Mouse (Mus musculus) heart, postnatal 10 days (tissue): Measurements from ENCODE around the gene Myo15b. TPM values are rescaled to one million over a fixed set of nuclear protein-coding genes. Genes with fewer than 3 reads are reported as not detected.

ENCODE experiments used
- DNase-seq, 2 experiments: peaks; one replicate each; pipeline ENCODE4 v3.0.0; 2021
- intact Hi-C: fragments of 180-260 bp; cut with DNase I; formaldehyde crosslinking; loops from one replicate; pipeline ENCODE4 v1.15.1; 2025
- total RNA-seq, 2 experiments: library from RNA; stranded (reverse); gene quantifications; 2 replicates each; pipeline ENCODE4 v1.2.3; 2021

Myo15b gene
- total RNA-seq = under 1 TPM; 0.17 to 0.22 TPM

DNA sequence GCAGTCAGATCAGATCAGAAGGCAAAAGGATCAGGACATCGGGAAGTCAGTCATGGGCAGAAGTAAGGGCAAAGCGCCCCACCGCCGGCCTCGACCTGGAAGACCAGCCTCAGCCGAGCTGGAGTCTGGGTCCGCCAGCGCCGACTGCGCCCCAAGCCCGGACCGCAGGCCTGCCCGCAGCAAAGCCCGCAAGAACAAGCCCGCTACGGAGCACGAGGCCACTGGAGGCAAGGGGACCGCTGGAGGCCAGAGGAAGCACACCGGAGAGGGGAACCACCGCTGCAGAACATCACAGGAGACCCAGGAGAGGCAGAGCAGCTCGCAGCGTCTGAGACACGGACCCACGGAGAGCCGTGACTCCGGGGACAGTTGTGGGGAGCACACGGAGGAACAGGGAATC is at the start of gene Myo15b:
TSS of gene Myo15b (plus strand) at position 53 of the 400 bp plus-strand sequence.
- intact Hi-C loops = loop anchor here (2.0 kb wide), 2 partner anchors 18 to 34 kb away; partner anchors contain the start of gene Llgl2
- DNase-seq = no peak

DNA sequence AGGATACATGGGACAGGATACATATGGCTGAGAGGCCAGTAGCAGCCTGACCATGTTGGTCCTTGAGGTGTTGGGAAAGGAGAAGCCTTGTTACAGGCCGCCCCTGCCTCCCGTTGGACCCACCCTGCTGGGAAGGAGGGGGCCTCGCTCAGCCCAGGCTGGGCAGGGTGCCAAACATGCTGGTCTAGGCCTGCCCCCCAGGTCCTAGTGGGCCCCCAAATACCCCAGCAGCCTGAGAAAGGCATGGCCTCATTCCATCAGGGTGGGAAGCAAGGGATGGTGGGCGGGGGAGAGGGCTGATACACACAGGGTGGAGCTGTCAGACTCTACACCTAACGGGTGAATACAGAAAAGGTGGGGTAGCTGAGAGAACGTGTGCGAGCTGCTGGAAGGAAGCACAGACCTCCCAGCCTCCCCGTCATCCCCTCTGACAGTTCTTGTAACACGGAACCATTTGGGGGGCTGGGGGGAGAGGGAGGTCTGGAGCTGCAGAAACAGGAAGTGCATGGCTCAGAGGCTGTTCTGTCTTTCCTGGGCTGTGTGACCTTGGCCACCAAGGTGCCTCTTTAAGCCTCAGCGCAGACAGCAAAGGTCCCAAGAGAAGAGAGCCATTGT is 49.4 kb upstream of the Myo15b start:
- intact Hi-C loops = loop anchor here (1.0 kb wide), 1 partner anchor 44 kb away; the partner anchor contains the start of gene Tmem94
- peak; percentile 55 to 63 for DNase-seq

DNA sequence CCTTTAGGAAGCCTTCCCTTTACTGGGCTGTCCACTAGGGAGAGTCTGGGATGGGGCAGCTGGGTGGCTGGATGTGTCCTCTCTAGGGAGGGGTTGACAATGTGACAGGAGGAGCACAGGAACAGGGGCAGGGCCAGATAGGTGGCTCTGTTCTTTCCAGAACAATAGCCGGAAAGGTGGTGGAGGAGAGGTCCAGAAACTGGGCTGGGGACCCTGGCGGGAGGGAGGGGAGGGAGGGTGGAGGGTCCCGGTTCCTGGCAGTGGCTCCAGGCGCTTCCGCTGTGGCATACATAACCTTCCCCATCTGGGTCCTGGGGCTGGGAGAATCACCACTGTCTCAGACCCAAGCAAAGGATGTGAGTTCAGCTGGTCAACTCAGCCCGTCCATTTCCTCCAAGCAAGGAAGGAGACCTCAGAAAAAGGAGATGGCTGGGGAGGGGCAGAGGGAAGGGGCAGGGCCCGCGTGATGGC is 48.9 kb upstream of the Myo15b start:
- intact Hi-C loops = loop anchor here (1.0 kb wide), 1 partner anchor 44 kb away; the partner anchor contains the start of gene Tmem94

DNA sequence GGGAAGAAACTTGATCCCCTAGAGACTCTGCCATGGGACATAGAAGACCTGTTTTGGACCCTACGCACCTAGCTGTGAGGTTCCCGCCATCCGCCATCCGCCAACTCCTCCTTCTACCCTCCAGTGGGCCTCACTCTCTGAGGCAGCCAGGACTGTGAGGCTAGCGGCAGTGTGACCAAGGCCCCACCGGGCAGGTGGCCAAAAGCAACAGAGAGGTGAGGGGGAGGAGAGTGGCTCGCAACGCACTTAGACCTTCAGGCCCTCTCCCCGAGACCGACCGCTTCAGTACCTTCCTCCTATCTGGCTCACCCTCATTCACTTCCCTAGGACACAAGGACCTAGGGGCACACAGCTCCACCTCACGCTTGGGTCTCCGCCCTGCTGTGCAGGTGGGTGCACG is 47.8 kb upstream of the Myo15b start:
- DNase-seq = peak; percentile 75 to 78
- intact Hi-C loops = loop anchor here (2.0 to 5.0 kb wide), 2 partner anchors 32 to 163 kb away; no protein-coding TSS in a partner anchor

More for the DNA sequence above, 48.9 kb upstream of the Myo15b start:
- DNase-seq = peak; percentile 70 to 71

DNA sequence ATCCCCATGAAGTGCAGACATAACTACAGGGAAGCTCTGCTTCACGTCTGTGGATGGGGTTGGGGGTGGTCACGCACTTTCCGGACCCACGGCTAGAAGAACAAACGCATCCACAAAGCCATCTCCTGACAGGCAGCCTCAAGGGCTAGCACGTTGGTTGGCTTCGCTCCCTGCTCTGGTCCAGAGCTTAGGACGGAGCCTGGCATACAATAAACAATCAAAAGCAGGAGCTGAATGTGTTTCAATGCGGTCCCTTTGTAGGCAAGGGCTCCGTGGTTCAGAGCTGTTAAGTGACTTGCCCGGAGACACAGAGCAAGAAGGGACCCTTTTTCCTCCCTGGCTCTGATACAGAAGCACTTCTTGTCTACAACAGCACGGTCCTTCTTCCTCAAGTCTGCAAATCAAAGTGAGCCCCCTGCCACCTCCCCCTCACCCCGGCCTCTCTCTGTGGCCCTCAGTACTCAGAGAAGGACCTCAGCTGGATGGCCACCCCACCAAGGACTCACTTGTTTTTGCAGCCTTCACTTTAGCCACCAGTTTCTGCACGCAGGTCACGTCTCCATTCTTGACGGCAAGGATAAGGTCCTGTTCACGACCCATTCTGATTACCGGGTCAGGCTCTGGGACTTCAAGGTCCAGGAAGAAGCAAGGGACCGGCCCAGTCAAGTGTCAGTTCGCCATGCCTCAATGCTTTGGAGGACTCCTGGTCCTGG is 46.7 kb upstream of the Myo15b start:
- no peak for DNase-seq
- intact Hi-C loops = loop anchor here (2.0 to 5.0 kb wide), 2 partner anchors 33 to 164 kb away; no protein-coding TSS in a partner anchor

DNA sequence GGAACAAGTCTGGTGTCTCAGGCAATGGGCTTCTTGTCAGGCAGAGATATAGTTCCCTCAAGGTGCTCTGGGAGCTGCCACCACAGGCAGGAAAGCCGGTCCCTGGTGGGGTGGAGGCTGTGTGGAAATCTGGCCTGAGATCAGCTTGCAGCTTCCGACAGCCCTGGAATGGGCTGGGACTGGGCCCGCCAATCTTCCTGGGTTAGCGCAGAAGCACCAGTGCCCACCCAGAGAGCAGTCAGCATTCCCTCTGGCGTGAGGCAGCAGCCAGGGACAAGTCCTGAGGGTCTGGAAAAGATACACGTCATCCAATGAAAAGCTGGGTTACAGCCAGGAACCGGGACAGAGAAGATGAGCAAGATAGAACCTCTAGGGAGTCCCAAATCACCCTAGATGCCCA is 46.1 kb upstream of the Myo15b start:
- intact Hi-C loops = loop anchor here (5.0 kb wide), 1 partner anchor 165 kb away; no protein-coding TSS in a partner anchor
- peak; percentile 59 to 67 for DNase-seq

DNA sequence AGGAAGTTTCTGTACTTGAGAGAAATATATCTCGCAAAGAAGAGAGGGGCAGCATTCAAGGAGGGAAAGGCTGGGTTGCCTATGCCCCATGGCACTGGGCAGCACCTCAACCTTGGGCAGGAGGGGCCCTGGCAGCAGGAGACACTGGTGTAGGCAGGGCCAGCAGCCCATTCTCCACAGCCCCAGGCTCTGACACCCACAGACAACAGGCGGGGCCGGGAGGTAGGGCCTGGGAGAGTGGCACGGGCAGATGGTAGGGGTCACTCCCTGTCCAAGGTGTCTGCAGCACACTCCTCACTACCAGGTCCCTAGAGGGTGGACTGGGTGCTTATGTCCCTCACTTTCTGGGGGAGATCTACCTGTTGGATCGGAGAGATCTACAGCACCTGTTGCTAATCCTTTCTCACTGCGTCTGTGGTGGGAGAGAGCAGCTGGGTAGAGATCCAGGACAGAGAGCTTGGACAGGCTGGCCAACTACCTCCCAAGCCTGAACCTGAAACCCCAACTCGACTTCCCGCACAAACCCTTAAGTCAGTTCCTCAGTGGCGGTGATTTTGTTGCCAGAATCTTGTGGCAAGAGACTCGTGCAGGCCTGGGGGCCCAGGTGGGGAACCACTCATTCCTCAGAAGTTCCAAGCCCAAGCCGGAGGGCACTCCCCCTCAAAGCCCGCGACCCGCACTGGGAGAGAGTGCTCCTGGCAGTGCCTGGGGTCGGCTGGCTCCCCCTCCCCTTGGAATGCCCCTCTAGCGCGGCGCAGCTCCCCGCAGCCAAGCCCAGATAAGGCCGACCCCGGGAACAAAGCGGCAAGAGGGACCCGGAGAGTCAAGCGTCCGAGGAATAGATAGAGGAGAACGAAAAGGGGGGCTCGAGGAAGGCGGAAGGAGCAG is 45.4 kb upstream of the Myo15b start:
- intact Hi-C loops = loop anchor here (5.0 kb wide), 1 partner anchor 165 kb away; no protein-coding TSS in a partner anchor
- peak; percentile 53 to 59 for DNase-seq

DNA sequence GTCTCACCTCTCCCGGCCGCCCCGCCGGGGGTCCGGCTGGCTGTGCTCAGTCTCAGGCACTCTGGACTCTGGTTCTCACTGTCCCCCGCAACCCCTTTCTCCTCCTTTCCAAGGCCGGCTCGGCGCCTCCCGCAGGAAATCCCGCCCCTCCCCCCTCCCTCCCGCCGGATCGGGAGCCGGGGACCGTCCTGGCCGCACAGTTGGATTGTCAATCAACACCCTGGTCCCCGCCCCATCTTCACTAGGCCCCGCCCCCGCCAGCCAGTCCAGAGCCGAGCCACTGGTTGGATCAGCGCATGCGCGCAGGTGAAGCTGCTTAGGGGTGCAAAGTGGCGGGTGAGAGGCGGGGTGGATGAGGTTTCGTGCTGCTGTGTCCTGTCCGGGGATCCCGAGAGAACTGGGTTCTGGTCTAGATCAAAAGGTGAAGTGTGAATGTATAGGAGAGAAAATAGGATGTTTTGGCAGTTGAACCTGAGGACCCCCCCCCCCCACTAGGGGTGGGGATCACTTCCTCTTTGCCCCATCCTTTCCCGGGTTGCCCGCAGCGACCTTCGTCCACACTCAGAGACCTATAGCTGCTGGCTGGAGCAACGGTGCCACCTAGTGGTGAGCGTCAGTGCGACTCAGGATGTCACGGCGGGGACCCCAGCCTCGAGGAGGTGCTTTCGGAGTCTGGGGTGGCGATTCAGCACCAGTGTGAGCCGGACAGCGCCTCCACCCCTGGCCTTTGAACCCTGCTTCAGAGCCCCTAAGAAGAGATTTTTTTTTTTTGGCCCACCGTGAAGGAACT is 44.5 kb upstream of the Myo15b start, which contains the start of gene Caskin2:
TSS of gene Caskin2 (minus strand) at position 133 of the 790 bp plus-strand sequence.
- intact Hi-C loops = loop anchor here (1.0 to 5.0 kb wide), 3 partner anchors 91 to 183 kb away; no protein-coding TSS in a partner anchor
- DNase-seq = peak; percentile 97 to 98

DNA sequence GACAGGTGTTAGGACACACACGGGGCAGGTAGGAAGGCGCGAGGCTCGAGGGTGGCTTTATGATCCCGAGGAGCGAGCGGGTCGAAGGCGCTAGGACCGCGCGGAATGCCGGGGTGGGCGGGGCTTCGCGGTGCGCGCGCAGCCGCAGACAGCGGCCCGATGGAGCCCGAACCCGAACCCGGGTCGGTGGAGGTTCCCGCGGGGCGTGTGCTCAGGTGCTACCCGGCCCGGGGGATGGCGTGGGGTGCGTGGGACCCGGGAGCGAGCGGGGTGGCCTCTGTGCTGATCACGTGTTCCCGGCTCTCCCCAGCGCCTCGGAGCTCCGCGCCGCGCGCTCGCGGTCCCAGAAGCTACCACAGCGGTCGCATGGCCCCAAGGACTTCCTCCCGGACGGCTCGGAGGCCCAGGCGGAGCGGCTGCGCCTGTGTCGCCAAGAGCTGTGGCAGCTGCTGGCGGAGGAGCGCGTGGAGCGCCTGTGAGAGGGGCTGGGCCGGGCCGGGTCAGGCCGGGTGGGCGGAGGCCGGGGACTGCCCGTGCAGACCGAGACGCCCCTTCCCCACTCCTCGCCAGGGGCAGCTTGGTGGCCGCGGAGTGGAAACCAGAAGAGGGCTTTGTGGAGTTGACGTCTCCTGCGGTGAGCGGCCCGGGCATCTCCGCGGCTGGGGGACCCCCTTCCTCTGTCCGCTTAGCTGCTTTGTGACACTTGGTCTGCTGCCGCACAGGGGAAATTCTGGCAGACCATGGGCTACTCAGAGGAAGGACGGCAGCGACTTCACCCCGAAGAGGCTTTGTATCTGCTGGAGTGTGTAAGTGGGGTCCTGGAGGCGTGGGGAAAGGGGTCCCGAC is 43.4 kb upstream of the Myo15b start, which contains the start of gene Tsen54:
TSS of gene Tsen54 (plus strand) at position 120 of the 846 bp plus-strand sequence.
- DNase-seq = peak; percentile 91
- intact Hi-C loops = loop anchor here (1.0 to 5.0 kb wide), 3 partner anchors 93 to 184 kb away; no protein-coding TSS in a partner anchor

DNA sequence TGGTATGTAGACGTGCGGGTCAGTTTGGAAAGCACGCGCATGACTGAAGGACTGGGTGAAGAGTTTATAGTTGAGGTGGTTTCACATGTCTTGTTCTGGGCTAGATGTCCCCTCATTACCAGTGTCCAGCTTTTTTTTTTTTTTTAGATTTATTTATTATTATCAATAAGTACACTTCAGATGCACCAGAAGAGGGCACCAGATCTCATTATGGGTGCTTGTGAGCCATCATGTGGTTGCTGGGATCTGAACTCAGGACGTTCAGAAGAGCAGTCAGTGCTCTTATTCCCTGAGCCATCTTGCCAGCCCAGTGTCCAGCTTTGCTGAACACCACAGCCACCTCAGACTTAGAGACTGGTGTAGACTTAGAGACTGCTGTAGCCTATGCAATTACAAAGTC is 40.9 kb upstream of the Myo15b start:
- intact Hi-C loops = no loop called here
- no peak for DNase-seq

DNA sequence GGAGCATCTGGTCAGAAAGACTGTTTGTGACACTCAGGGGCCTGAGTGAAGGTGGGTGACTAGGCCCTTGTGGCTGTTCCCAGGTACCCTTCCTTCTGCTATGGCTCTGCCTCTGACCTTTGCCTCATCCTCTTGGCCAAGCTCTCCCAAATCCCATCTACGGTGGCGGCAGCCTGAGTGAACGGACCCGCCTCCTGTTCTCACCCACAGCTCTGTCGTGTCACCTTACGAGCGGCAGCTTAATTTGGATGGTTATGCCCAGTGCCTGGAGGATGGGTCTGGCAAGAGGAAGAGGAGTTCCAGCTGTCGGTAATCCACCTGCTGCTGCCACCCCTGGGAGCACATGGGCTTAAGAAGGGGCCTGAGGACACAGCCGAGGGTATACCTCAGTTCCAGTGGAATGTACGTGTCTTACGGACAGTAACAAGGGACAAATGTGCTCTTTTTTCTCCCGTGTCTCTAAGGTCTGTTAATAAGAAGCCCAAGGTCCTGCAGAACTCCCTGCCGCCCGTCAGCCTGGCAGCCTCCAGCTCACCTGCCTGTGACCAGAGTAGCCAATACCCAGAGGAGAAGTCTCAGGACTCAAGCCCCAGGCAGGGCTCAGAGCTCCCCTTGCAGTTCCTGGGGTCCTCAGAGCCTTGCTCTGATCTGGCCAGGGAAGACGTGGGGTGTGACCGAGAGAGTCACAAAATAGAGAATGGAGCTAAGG is 38.1 kb upstream of the Myo15b start:
- intact Hi-C loops = no loop called here
- no peak for DNase-seq

DNA sequence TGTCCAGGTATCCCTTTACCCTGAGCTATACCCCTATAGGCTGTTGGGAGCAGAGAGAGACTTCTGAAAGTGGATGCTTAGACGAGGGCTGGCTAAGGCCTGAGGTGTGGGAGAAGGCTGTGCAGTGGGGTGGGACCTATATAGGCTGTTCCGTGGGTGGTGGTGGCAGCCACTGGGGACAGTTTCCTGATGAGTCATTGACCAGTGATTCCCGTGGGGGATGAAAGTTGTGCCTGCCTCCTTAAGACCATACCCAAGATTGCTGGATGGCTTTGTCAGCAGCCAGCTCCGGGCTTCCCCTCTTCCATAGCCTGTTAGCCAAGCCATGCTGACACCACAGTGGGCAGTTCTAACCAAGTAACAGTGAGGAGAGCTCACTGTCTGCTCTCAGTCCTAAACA is 37.2 kb upstream of the Myo15b start:
- DNase-seq = no peak
- intact Hi-C loops = no loop called here

DNA sequence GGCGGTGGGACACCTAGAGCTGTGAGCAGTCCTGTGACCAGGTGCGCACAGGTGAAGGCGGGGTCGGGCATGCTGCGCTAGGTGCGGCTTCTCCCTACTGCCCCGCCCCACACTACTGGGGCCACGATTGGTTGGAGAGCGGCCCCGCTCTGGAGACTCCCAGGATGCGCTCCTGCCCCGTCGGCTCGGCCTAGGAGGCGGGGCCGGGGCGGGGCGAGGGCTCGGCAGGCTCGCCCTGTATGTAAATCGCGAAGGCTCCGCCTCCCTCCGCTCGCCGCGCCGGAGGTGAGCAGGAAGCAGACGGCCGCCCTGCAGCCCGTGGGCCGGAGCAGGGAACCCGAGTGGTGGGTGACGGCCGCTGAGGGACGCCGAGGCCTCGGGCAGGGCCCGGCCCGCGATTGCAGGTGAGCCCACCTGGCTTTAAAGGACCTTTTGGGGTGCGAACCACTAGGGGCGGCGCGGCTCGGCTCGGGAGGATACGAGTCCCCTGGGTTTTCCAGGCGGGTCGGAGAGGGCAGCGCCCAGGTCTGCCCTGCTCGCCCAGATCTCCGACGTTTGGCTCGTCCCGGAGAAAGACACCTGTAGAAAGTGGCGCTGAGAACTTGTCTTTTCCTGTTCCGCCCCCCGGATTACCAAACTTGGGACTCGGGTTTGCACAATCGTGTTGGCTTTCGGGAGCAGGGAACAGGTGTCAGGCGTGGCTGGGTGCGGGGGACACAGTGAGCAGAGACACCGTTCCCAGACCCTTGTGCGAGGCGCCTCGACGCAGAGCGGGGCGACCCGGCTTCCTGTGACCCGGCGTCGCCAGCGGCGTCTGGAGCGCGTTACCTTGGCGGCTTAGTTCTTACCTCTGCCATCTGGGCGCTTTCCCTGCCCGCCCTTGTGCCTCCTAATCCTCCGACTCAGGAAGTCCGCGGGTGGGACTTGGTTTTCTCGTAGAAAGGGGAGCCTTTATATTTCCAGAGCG is 34.1 kb upstream of the Myo15b start, which contains the start of gene Llgl2:
TSS of gene Llgl2 (plus strand) at position 276 of the 967 bp plus-strand sequence.
- intact Hi-C loops = loop anchor here (2.0 kb wide), 1 partner anchor 35 kb away; the partner anchor contains the start of gene Myo15b
- peak; percentile 87 to 89 for DNase-seq

DNA sequence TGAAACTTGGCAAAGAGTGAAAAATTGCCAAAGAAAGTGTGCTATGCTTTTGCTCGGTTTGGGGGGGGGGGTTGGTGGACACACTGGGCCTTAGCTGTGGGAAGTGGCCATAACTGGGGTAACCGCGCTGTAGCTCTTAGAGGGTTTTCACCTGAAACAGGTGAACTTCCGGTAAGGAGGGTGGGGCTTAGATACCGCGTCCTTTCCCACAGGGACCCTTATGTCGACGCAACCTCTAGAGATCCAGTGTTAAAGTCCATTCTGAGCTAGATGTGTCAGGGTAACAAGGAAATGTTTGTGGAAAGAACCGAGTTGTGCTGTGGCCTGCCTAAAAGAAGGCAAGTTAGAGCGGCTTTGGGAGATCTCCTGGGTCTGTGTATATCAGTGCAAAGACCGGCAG is 33.4 kb upstream of the Myo15b start:
- DNase-seq = no peak
- intact Hi-C loops = loop anchor here (2.0 kb wide), 1 partner anchor 34 kb away; the partner anchor contains the start of gene Myo15b

DNA sequence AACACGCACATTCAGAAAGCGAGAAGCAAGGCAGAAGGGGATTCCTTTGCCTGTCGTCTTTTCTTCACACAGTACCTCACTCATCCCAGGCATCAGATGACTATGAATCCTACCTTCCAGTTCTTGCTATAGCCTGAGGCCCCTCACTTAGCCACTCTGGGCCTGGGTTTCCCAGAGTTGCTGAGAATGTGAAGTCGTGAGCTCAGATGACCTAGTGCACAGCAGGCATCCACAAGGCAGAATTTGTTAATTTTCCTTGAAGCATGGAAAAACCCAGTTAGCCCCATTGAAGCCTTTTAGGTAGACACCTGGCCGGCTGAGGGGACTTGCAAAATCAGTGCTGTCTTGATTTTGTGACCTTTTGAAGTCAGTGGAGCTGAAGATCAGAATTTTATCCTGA is 31.7 kb upstream of the Myo15b start:
- intact Hi-C loops = no loop called here
- no peak for DNase-seq

DNA sequence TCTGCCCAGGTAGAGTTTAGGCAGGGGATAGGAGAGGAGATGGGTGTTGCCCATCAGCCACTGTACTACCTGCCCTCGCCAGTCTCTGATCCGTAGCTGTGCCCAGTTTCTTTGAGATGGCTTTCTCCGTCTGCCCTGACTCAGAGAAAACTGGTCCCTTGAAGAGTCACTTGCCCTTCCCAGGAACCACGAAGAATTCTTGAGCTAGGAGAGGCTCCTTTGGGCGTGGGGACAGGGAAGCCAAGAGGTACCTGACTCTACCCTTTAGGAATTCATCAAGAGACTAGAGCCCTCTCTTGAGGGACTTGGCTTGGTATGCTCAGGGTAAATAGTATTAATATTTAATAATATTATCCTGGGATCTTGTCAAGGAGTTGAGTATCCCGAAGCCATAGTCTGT is 30.6 kb upstream of the Myo15b start:
- intact Hi-C loops = no loop called here
- no peak for DNase-seq
